ENCODE assay signal across 10 mouse cellular contexts in the genomic region with DNA sequence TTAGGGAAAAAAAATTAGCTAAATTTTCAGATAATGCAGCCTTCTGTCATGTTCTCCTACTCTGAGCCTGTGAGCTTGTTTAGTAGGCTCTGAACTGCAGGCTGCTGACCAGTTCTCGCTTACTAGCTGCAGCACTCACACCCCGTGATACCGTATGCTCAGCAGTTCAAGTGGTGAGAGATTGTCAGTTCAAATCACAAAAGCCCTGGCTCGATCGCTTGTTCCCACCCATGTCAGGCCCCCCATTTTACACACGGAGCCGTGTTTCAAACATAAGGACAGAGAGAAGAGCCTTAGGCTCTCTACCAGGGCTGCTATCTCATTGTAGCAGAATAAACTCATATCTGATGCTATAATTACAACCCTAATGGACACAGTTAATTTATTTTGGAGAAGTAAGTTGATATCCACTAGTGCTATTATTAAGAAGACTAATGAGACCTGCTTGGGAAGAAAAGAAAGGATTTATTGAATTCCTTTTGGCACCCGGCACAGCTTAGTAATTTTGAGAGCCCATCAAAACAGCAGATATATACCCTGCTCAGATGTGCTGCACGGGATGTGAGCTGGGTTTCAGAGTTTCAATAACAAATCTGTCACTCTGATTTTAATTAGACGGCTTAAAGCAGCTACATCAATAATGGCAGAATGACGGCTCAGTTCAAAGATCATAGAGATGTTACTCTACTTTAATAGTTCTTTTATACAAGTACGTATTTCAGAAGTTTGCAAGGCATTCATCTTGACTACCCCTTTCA.
DNase-seq lines count a peak whose midpoint lies in the region; ATAC-seq and TF ChIP-seq lines count a peak whose summit lies in the region.
"Had no signal": no experiment of that assay in that cellular context is flagged by ENCODE, and none has a peak within 500 bp of the region (broad histone marks: within the 10 kb centered on the region; RNA-seq: fewer than 3 reads in every experiment).

No protein-coding gene starts in this region.

- H3K9me3 ChIP-seq in hindbrain, embryonic 11.5 days (ENCODE audit: control insufficient read depth, low read length) = no peaks in the 10 kb centered on the region
- H3K9me3 ChIP-seq: limb, embryonic 15.5 days had no signal

- TF ChIP-seq POLR2A in brain, embryonic 14.5 days (IDR thresholded peaks at IDR 0.05; ENCODE audit: borderline replicate concordance, extremely low read depth, insufficient read depth, insufficient read length, poor library complexity, severe bottlenecking) = no peak

- H3K36me3 ChIP-seq in hindbrain, embryonic 11.5 days (ENCODE audit: control insufficient read depth, insufficient read depth, low read length) = no peaks in the 10 kb centered on the region
- H3K36me3 ChIP-seq: limb, embryonic 15.5 days had no signal

- no peaks in the 10 kb centered on the region for H3K27me3 ChIP-seq in hindbrain, embryonic 11.5 days (ENCODE audit: control insufficient read depth, insufficient read depth, low read length)
- H3K27me3 ChIP-seq: limb, embryonic 15.5 days had no signal

- no peaks in the 10 kb centered on the region for H3K4me1 ChIP-seq in hindbrain, embryonic 11.5 days (replicated peaks; ENCODE audit: control insufficient read depth, insufficient read depth, low read length)

- DNase-seq in embryo, embryonic 10 days (ENCODE audit: low spot score) = peak; percentile 18
- no peak for DNase-seq in embryo, embryonic 9.5 days (ENCODE audit: extremely low spot score)
- peak; percentile 93 for DNase-seq in brain, embryonic 14.5 days (ENCODE audit: low read depth)
- DNase-seq in hindbrain, embryonic 11.5 days (ENCODE audit: low spot score) = peak; percentile 14
- peak; percentile 43 for DNase-seq in mesoderm, embryonic 11.5 days (ENCODE audit: low read depth, low spot score)
- no peak for DNase-seq in right cerebral cortex, adult 18-20 months
- DNase-seq in adrenal gland, postnatal 14 days = no peak
- DNase-seq: kidney, postnatal 25 days had no signal

- H3K9ac ChIP-seq in hindbrain, embryonic 11.5 days (ENCODE audit: low read depth, low read length) = no peak overlapping the region
- H3K9ac ChIP-seq: limb, embryonic 15.5 days had no signal

- H3K4me3 ChIP-seq in hindbrain, embryonic 11.5 days (ENCODE audit: low read depth, low read length) = no peak overlapping the region
- H3K4me3 ChIP-seq: limb, embryonic 15.5 days had no signal

- peak; percentile 38 for ATAC-seq in hindbrain, embryonic 11.5 days (ENCODE audit: low FRiP score)
- ATAC-seq in granulocyte monocyte progenitor cell, adult 5-6 weeks (replicated peaks; ENCODE audit: poor library complexity, severe bottlenecking) = no peak

- 45% methylated on average over 12 of the region's 12 CpGs for WGBS in hindbrain, embryonic 11.5 days

- TF ChIP-seq CTCF in brain, embryonic 14.5 days (IDR thresholded peaks at IDR 0.05; ENCODE audit: borderline replicate concordance, extremely low read depth, insufficient read depth, insufficient read length) = no peak

- H3K4me2 ChIP-seq in hindbrain, embryonic 11.5 days (replicated peaks; ENCODE audit: low read depth, low read length) = no peak overlapping the region
- H3K4me2 ChIP-seq: limb, embryonic 15.5 days had no signal

- no peak overlapping the region for H3K27ac ChIP-seq in hindbrain, embryonic 11.5 days (ENCODE audit: low read depth, low read length)
- H3K27ac ChIP-seq: limb, embryonic 15.5 days had no signal

Comparison
In these comparisons a context has a peak if more than half of its experiments do, and no peak if none do; other contexts are left out.
1. DNase-seq: peak in embryo, embryonic 10 days (single experiment), brain, embryonic 14.5 days (single experiment), hindbrain, embryonic 11.5 days (single experiment) and mesoderm, embryonic 11.5 days (single experiment); none in embryo, embryonic 9.5 days (single experiment), right cerebral cortex, adult 18-20 months (single experiment) and adrenal gland, postnatal 14 days (single experiment).